Mouse (Mus musculus): Measurements from ENCODE around the gene 2210016L21Rik.

Gene 2210016L21Rik

DNA sequence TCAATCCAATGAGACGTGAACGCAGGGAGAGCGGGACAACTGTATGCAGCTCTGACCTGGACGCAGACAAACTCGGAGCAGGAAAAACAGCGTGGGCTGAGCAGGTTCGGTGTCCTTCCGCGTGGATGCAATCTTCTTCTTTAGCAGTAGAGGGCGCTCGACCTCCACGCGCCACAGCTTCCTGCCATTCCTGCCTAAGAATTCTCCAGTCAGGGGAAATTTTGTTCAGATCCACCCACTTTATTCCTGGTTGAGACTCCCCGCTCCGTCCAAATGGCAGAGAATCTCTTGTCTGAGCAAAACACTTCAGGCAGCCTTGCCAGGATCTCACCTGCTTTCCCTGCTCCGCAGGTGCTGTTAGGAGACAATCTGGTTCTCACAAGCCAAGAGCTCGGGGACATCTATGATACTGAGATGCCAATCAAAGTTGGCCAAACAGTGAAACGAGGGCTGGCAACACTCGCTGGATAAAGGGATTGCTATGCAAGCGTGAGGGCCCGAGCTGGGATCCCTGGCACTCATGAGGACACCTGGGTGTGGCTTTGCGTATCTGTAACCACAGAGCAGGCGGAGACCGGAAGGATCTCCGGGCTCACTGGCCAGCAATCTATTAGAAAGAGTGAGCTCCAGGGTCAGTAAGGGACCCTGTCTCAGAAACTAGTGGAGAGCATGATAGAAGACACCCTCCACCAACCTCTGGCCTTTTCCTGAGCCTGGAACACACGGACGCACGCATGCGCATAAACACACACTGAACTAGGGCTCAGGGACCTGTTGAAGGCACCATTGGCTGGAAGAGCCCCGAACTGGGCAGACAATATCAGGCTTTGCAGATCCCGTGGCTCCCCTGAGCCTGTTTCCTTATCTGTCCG, 37.5 kb downstream of the 2210016L21Rik start:
- peak; percentile 79 for DNase-seq

DNA sequence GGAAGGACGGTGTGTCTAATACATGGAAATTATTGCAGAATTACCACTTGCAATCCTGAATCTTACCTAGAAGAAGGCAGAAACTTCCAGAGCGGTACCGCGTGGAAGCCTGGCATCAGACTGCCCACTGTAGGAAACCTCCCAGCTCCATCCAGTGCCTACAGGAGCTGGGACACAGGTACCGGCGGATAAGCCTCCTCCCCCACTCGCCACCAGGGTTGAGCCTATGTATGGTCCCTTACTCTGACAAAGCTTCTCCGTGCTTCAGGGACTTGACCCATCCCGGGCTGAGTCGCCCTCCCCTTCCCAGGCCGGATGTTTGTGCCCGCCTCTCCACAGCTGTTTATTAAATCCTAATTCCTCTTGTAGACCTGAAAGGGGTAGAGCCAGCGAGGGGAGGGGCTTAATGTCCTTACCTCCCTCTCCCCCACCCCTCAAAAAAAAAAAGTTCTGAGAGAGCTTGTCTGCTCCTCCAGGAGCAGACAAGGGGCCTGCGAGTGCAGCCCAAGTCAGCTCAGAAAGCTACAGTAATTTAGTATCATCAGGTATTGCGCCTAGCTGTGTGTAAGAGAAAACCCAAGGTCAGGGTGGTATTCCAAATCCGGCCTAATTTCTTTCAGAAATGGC, 38.3 kb downstream of the 2210016L21Rik start:
- DNase-seq: no peak

DNA sequence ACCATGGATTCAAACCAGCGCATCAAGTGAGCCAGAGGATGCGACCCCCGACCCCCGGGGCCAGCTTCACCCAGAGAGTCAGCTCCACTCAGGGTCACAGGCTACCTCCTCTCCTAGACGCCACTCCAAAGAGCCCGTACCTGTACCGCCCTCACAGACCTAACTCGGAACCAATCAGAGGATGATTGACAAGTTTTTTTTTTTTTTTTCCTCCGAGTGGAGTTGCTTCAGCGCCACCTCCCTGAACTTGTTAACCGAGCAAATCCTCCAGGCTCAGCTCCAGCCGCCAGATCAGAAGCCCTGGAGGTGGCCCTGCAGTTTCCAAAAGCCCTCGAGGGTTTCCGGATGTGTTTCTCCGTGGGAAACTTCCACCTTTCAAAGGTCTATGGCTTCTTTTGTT, 40.0 kb downstream of the 2210016L21Rik start:
- DNase-seq: no peak

DNA sequence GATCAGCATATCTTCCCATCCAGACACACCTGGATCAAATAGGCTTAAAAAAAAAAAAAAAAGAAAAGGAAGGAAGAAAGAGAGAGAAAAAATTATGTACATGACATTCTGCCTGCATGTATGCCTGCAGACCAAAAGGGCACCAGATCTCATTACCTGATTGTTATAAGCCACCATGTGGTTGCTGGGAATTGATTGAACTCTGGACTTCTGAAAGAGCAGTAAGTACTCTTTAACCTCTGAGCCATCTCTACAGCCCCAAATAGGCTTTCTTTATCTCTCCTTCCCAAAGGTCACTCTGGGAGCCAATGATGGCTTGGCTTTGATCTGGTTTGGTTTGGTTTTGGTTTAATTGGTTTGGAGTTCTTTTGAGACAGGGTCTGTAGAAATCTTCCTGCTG, 43.1 kb downstream of the 2210016L21Rik start:
- no peak for DNase-seq

DNA sequence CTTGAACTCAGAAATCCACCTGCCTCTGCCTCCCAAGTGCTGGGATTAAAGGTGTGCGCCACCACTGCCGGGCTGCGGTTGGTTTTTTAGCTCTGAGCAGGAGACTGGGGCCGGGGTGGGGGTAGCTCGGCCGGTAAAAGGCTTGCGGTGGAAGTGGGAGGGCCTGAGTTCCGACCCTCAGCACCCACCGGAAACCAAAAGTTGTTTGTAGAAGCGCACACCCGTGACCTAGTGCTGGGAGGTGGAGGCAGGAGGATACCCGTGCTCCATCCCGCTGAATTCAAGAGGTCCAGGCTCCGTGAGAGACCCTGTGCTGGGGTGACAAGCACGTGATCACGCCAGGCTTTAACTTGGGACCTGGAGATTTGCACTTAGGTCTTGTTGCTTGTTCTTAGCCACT, 54.5 kb downstream of the 2210016L21Rik start:
- DNase-seq: no peak

DNA sequence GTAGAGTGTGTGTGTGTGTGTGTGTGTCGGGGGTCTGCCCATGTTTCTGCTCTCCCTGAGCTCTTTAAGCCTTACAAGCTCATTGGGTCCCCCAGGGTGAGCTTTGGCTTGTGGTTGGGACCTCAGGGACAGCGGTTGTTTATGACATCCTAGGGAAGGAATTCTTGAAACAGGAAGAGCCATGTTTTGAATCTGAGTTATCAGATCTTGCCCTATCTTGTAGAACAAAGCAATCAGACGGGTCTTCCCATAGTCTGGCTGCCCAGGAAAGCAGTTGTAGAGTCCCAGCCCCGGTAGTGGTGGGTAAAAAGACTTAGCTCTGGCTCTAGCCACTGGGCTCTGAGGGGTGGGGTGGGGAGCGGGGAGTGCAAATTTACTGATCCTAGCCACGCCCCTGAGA, 55.4 kb downstream of the 2210016L21Rik start:
- no peak for DNase-seq

Data from kidney, adult 18-20 months (tissue).